Mouse (Mus musculus) spleen, adult 2 months (tissue): ENCODE measurements around the gene Hist1h3f.

ENCODE experiments used
- CTCF ChIP-seq: fragments of 200-500 bp; IDR thresholded peaks from 2 replicates; pipeline ENCODE4 v1.5.1; 2011; ENCODE audit warnings: mild to moderate bottlenecking, inconsistent platforms; ENCODE audit not compliant: insufficient read depth, insufficient read length, insufficient replicate concordance; ENCODE audit errors: extremely low read depth
- POLR2A ChIP-seq: fragments of 200-500 bp; IDR thresholded peaks from 2 replicates; pipeline ENCODE4 v1.6.1; 2011; ENCODE audit warnings: low read depth, low read length, inconsistent platforms

- TF ChIP-seq CTCF (no peak), POLR2A (no peak)
These were observed 17.5 kb upstream of the Hist1h3f start for GRCm38 (mm10) chr13:23526312-23526711.
